Mouse (Mus musculus): ENCODE results near the gene Cald1. TPM values are rescaled to one million over a fixed set of nuclear protein-coding genes. Genes with fewer than 3 reads are reported as not detected.

Cald1 gene
- polyA plus RNA-seq, 1 experiment, result 93.3 TPM

DNA sequence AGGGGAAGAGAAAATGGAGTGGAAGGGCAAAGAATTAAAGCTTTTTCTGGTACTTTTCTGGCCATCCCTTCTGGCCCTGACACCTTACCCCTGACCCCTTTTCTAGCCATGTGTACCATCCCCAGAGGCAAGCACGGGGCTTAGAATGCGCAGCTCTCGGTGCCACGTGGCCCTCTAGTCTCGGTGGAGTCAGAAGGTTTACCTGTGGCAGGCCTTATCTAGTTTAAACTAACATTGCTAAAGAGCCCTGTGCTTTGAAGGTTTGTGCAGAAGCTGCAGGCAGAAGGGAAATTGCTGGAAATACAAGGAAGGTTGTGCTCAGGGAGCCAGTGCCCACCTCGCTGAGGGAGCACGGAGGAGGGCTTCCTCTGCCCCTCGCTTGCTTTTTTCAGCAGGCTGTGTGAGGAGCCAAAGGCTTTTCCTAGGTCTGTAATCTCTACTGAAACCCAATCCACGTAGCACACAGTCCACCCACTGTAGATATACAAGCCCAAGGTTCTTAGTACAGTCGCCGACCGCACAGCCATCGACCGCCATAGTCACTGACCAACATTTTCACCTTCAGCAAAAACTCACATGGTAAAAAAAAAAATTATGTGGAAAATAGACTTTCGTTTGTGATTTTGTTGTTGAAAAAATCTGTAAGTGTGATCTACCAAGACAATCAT lies 129.2 kb downstream of the Cald1 start:
- H3K27ac ChIP-seq (ENCODE audit: control insufficient read depth, insufficient read depth, low read depth, low read length, poor library complexity), result no peak overlapping the region
- no peak overlapping the region for H3K4me3 ChIP-seq (replicated peaks; ENCODE audit: control insufficient read depth, low read depth, low read length)
- WGBS, result 86% methylated on average over 15 of the region's 15 CpGs
- no peak for TF ChIP-seq CTCF (IDR thresholded peaks at IDR 0.05; ENCODE audit: control insufficient read depth, insufficient read depth, low read length)
- no peak for TF ChIP-seq POLR2A (IDR thresholded peaks at IDR 0.05; ENCODE audit: borderline replicate concordance, control insufficient read depth, low read depth, low read length)
- H3K4me1 ChIP-seq (ENCODE audit: control insufficient read depth, insufficient read depth, low read length), result no peaks in the 10 kb centered on the region

DNA sequence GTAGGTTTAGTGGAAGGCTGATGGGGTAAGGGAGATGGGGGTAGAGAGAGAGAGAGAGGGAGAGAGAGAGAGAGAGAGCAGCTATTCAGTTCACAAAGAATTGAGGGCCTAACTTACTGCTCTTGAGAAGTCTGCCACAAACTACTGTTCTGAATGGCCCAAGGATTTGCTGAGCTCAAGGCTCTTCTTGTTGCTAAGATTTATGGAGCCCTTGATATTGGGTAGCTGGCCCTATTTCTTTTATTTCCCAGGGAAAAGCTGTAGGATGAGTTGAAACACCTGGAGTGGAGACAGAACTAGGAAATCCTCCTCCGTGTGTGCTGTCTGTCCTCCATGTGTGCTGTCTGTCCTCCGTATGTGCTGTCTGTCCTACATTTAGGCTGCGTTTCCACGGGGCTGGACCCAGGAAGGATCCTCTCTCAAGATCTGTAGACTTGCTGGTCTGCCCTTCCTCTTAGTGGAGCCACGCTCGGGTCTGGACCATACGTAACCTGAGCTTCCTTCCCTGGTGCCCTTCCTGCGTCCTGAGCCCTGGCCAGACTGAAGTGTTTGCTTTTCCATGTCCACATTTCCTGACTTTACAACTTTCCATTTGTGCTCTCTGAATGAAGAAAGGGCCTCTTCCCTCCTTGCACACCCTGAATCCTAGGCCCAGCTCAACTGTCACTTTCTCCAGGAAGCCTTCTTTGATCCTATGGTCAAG lies 131.3 kb downstream of the Cald1 start:
- Histone ChIP-seq H3K4me1 (ENCODE audit: control insufficient read depth, insufficient read depth, low read length) (no peaks in the 10 kb centered on the region), H3K27ac (ENCODE audit: control insufficient read depth, insufficient read depth, low read depth, low read length, poor library complexity) (no peak overlapping the region), H3K4me3 (replicated peaks; ENCODE audit: control insufficient read depth, low read depth, low read length) (no peak overlapping the region)
- WGBS, result 64% methylated on average over 8 of the region's 8 CpGs
- no peak for TF ChIP-seq POLR2A (IDR thresholded peaks at IDR 0.05; ENCODE audit: borderline replicate concordance, control insufficient read depth, low read depth, low read length)
- no peak for TF ChIP-seq CTCF (IDR thresholded peaks at IDR 0.05; ENCODE audit: control insufficient read depth, insufficient read depth, low read length)

- H3K4me1 ChIP-seq (ENCODE audit: control insufficient read depth, insufficient read depth, low read length), result no peaks in the 10 kb centered on the region
- 69% methylated on average over 6 of the region's 6 CpGs for WGBS
- H3K27ac ChIP-seq (ENCODE audit: control insufficient read depth, insufficient read depth, low read depth, low read length, poor library complexity), result no peak overlapping the region
- TF ChIP-seq CTCF (IDR thresholded peaks at IDR 0.05; ENCODE audit: control insufficient read depth, insufficient read depth, low read length) (no peak), POLR2A (IDR thresholded peaks at IDR 0.05; ENCODE audit: borderline replicate concordance, control insufficient read depth, low read depth, low read length) (no peak)
- H3K4me3 ChIP-seq (replicated peaks; ENCODE audit: control insufficient read depth, low read depth, low read length), result no peak overlapping the region
Observed at GRCm38 (mm10) chr6:34731007-34731406, 132.7 kb downstream of the Cald1 start.

GRCm38 (mm10) chr6:34731529-34731928 lies 133.2 kb downstream of the Cald1 start:
- Histone ChIP-seq H3K4me1 (ENCODE audit: control insufficient read depth, insufficient read depth, low read length) (no peaks in the 10 kb centered on the region), H3K27ac (ENCODE audit: control insufficient read depth, insufficient read depth, low read depth, low read length, poor library complexity) (no peak overlapping the region), H3K4me3 (replicated peaks; ENCODE audit: control insufficient read depth, low read depth, low read length) (no peak overlapping the region)
- WGBS, result 89% methylated on average over 9 of the region's 9 CpGs
- TF ChIP-seq CTCF (IDR thresholded peaks at IDR 0.05; ENCODE audit: control insufficient read depth, insufficient read depth, low read length) (no peak), POLR2A (IDR thresholded peaks at IDR 0.05; ENCODE audit: borderline replicate concordance, control insufficient read depth, low read depth, low read length) (no peak)

GRCm38 (mm10) chr6:34734940-34735695 lies 136.8 kb downstream of the Cald1 start:
- 78% methylated on average over 13 of the region's 13 CpGs for WGBS
- TF ChIP-seq POLR2A (IDR thresholded peaks at IDR 0.05; ENCODE audit: borderline replicate concordance, control insufficient read depth, low read depth, low read length), result no peak
- TF ChIP-seq CTCF (IDR thresholded peaks at IDR 0.05; ENCODE audit: control insufficient read depth, insufficient read depth, low read length), result no peak
- H3K27ac ChIP-seq (ENCODE audit: control insufficient read depth, insufficient read depth, low read depth, low read length, poor library complexity), result no peak overlapping the region
- H3K4me3 ChIP-seq (replicated peaks; ENCODE audit: control insufficient read depth, low read depth, low read length), result no peak overlapping the region
- H3K4me1 ChIP-seq (ENCODE audit: control insufficient read depth, insufficient read depth, low read length), result no peaks in the 10 kb centered on the region

DNA sequence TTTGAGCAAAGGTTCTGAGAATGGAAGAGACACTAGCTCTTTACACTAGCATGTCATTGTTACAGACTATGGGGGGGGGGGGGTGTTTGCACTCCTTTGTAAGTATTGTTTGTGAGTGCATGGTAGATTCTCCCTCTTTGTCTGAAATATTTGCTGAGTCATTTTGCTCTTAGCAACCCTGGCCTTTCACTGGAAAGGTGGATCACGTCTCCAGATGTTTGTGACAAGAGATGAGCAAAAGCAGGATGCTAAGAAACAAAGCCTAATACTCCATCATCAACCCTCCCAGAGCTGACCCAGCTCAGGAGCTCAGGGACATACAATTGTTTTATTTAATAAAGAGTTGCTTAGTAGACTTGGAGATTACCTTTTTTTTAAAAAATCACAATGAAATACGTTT lies 138.6 kb downstream of the Cald1 start:
- no peak for TF ChIP-seq CTCF (IDR thresholded peaks at IDR 0.05; ENCODE audit: control insufficient read depth, insufficient read depth, low read length)
- TF ChIP-seq POLR2A (IDR thresholded peaks at IDR 0.05; ENCODE audit: borderline replicate concordance, control insufficient read depth, low read depth, low read length), result no peak
- Histone ChIP-seq H3K4me1 (ENCODE audit: control insufficient read depth, insufficient read depth, low read length) (no peaks in the 10 kb centered on the region), H3K27ac (ENCODE audit: control insufficient read depth, insufficient read depth, low read depth, low read length, poor library complexity) (no peak overlapping the region), H3K4me3 (replicated peaks; ENCODE audit: control insufficient read depth, low read depth, low read length) (no peak overlapping the region)
- 55% methylated on average over 2 of the region's 2 CpGs for WGBS

- Histone ChIP-seq H3K4me1 (ENCODE audit: control insufficient read depth, insufficient read depth, low read length) (no peaks in the 10 kb centered on the region), H3K27ac (ENCODE audit: control insufficient read depth, insufficient read depth, low read depth, low read length, poor library complexity) (no peak overlapping the region), H3K4me3 (replicated peaks; ENCODE audit: control insufficient read depth, low read depth, low read length) (no peak overlapping the region)
- 82% methylated on average over 4 of the region's 4 CpGs for WGBS
- TF ChIP-seq CTCF (IDR thresholded peaks at IDR 0.05; ENCODE audit: control insufficient read depth, insufficient read depth, low read length) (no peak), POLR2A (IDR thresholded peaks at IDR 0.05; ENCODE audit: borderline replicate concordance, control insufficient read depth, low read depth, low read length) (no peak)
Observed at GRCm38 (mm10) chr6:34743946-34744345, 145.6 kb downstream of the Cald1 start.

DNA sequence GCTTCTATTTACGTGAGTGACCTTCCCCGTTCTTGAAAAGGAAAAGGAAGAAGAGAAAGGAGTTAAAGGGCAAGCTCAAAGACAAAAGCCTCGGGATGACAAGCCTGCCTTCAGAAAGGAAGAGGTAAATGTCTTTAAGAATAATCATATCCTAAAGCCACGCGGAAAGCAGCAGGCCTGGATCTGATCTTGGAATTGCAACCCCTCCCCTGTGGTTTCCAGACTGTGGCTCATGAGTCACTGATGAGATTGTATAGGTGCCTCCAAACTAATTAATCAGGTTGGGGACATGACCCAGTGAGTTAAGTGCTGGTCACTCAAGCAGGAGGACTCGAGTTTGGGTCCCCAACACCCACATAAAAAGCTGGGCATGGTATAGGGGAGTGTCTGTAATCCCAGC lies 149.5 kb downstream of the Cald1 start:
- 67% methylated on average over 6 of the region's 6 CpGs for WGBS
- TF ChIP-seq CTCF (IDR thresholded peaks at IDR 0.05; ENCODE audit: control insufficient read depth, insufficient read depth, low read length), result no peak
- no peak for TF ChIP-seq POLR2A (IDR thresholded peaks at IDR 0.05; ENCODE audit: borderline replicate concordance, control insufficient read depth, low read depth, low read length)
- Histone ChIP-seq H3K4me1 (ENCODE audit: control insufficient read depth, insufficient read depth, low read length) (no peaks in the 10 kb centered on the region), H3K4me3 (replicated peaks; ENCODE audit: control insufficient read depth, low read depth, low read length) (no peak overlapping the region), H3K27ac (ENCODE audit: control insufficient read depth, insufficient read depth, low read depth, low read length, poor library complexity) (no peak overlapping the region)
